Mouse (Mus musculus) CH12.LX (cell line): ENCODE results near the gene Sart3.

Experiments
- BHLHE40 ChIP-seq: IDR thresholded peaks from 2 replicates; pipeline ENCODE4 v1.6.1; 2011; ENCODE audit warnings: mild to moderate bottlenecking, low read depth, low read length, improper control_type of control experiment
- MAX ChIP-seq: IDR thresholded peaks from 2 replicates; pipeline ENCODE4 v1.6.1; 2011; ENCODE audit warnings: low read length, improper control_type of control experiment
- POLR2A ChIP-seq: IDR thresholded peaks from 2 replicates; pipeline ENCODE4 v1.6.1; 2011; ENCODE audit warnings: low read depth, mild to moderate bottlenecking, improper control_type of control experiment, low read length
- USF1 ChIP-seq: IDR thresholded peaks from 2 replicates; pipeline ENCODE4 v1.6.1; 2014; ENCODE audit warnings: low read depth, mild to moderate bottlenecking, inconsistent platforms, low read length, improper control_type of control experiment

DNA sequence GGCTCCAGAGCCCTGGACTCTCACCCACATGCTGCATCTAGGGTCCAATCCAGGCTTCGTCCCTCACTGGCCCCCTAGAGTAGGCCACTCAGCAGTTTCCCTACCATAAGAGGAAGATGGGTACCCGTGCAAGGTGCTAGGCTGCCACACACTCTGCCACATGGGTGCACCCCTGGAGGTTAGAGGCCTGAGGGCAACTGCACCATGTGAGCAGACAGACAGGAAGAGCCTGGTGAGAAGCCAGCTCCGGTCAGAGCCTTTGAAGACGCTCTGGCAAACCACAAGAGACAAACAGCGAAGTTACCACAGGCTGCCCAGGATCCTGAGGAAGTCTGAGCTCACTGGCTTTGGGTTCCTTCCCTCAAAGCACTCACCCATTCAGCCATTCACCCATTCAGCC lies 14.7 kb upstream of the Sart3 start:
- TF ChIP-seq POLR2A (no peak), USF1 (no peak), BHLHE40 (no peak), MAX (no peak)
